Mouse (Mus musculus): ENCODE measurements around the gene Med21. TPM values are rescaled to one million over a fixed set of nuclear protein-coding genes. Genes with fewer than 3 reads are reported as not detected.

Gene Med21
- polyA plus RNA-seq, 1 experiment from 2014 or later: 121 TPM

GRCm38 (mm10) chr6:146630961-146631360 lies 11.4 kb upstream of the Med21 start:
- no peak for ATAC-seq (ENCODE audit: low FRiP score, low read depth)
- 86% methylated on average over 4 of the region's 4 CpGs for WGBS
- no peaks in the 10 kb centered on the region for H3K36me3 ChIP-seq
- H3K4me2 ChIP-seq (replicated peaks): no peak overlapping the region
- no peaks in the 10 kb centered on the region for H3K9me3 ChIP-seq
- no peak overlapping the region for H3K4me3 ChIP-seq
- H3K27ac ChIP-seq (replicated peaks): no peak overlapping the region
- no peak overlapping the region for H3K9ac ChIP-seq (replicated peaks)
- no peaks in the 10 kb centered on the region for H3K27me3 ChIP-seq
- peaks cover 19% of the 10 kb centered on the region for H3K4me1 ChIP-seq

- no peak overlapping the region for H3K4me2 ChIP-seq (replicated peaks)
- no peak overlapping the region for H3K9ac ChIP-seq (replicated peaks)
- no peak overlapping the region for H3K27ac ChIP-seq (replicated peaks)
- H3K27me3 ChIP-seq: no peaks in the 10 kb centered on the region
- no peak overlapping the region for H3K4me3 ChIP-seq
- H3K36me3 ChIP-seq: no peaks in the 10 kb centered on the region
- no peaks in the 10 kb centered on the region for H3K9me3 ChIP-seq
- no peak for ATAC-seq (ENCODE audit: low FRiP score, low read depth)
- WGBS: 79% methylated on average over 8 of the region's 8 CpGs
- peaks cover 19% of the 10 kb centered on the region for H3K4me1 ChIP-seq
These were observed 10.5 kb upstream of the Med21 start for GRCm38 (mm10) chr6:146631847-146632246.

- Histone ChIP-seq H3K36me3 (no peaks in the 10 kb centered on the region), H3K4me3 (no peak overlapping the region), H3K9me3 (no peaks in the 10 kb centered on the region), H3K4me1 (peaks cover 19% of the 10 kb centered on the region), H3K27me3 (no peaks in the 10 kb centered on the region), H3K9ac (replicated peaks) (no peak overlapping the region), H3K4me2 (replicated peaks) (no peak overlapping the region), H3K27ac (replicated peaks) (no peak overlapping the region)
- WGBS: 76% methylated on average over 9 of the region's 9 CpGs
- ATAC-seq (ENCODE audit: low FRiP score, low read depth): no peak
These were observed 9.9 kb upstream of the Med21 start for GRCm38 (mm10) chr6:146632403-146632802.

GRCm38 (mm10) chr6:146633097-146633496 lies 9.2 kb upstream of the Med21 start:
- Histone ChIP-seq H3K27me3 (no peaks in the 10 kb centered on the region), H3K9me3 (no peaks in the 10 kb centered on the region), H3K9ac (replicated peaks) (no peak overlapping the region), H3K27ac (replicated peaks) (no peak overlapping the region), H3K4me3 (peak overlapping the region; percentile 68; the same call in 1 of the 2 replicates), H3K4me1 (peaks cover 18% of the 10 kb centered on the region), H3K36me3 (no peaks in the 10 kb centered on the region), H3K4me2 (replicated peaks) (peak overlapping the region; percentile 67)
- 0 out of 2 replicates have a peak, but pooled peaks have one; percentile 3 for ATAC-seq (ENCODE audit: low FRiP score, low read depth)
- 43% methylated on average over 8 of the region's 8 CpGs for whole genome bisulfite sequencing

GRCm38 (mm10) chr6:146633629-146634014 lies 8.7 kb upstream of the Med21 start:
- WGBS: 15% methylated on average over 14 of the region's 14 CpGs
- Histone ChIP-seq H3K4me2 (replicated peaks) (peak overlapping the region; percentile 67), H3K9me3 (no peaks in the 10 kb centered on the region), H3K4me1 (peaks cover 13% of the 10 kb centered on the region), H3K9ac (replicated peaks) (peak overlapping the region; percentile 76), H3K36me3 (no peaks in the 10 kb centered on the region), H3K27ac (replicated peaks) (peak overlapping the region; percentile 77; the same call in 1 of the 2 replicates), H3K27me3 (no peaks in the 10 kb centered on the region), H3K4me3 (peak overlapping the region; percentile 68)
- ATAC-seq (ENCODE audit: low FRiP score, low read depth): peak; percentile 21; the same call in 1 of the 2 replicates

- Histone ChIP-seq H3K36me3 (no peaks in the 10 kb centered on the region), H3K27me3 (no peaks in the 10 kb centered on the region), H3K4me2 (replicated peaks) (peak overlapping the region; percentile 67), H3K9ac (replicated peaks) (peak overlapping the region; percentile 76), H3K9me3 (no peaks in the 10 kb centered on the region), H3K4me1 (peaks cover 13% of the 10 kb centered on the region), H3K4me3 (peak overlapping the region; percentile 68), H3K27ac (replicated peaks) (peak overlapping the region; percentile 77)
- peak; percentile 96 for ATAC-seq (ENCODE audit: low FRiP score, low read depth)
- WGBS: under 1% methylated on average over 82 of the region's 82 CpGs
These were observed 8.2 kb upstream of the Med21 start for GRCm38 (mm10) chr6:146634015-146634722.

GRCm38 (mm10) chr6:146634759-146635606 lies 7.4 kb upstream of the Med21 start:
- Histone ChIP-seq H3K4me3 (peak overlapping the region; percentile 68), H3K4me2 (replicated peaks) (peak overlapping the region; percentile 67), H3K9me3 (no peaks in the 10 kb centered on the region), H3K36me3 (no peaks in the 10 kb centered on the region), H3K4me1 (peaks cover 13% of the 10 kb centered on the region), H3K27ac (replicated peaks) (no peak overlapping the region), H3K27me3 (no peaks in the 10 kb centered on the region), H3K9ac (replicated peaks) (no peak overlapping the region)
- WGBS: 65% methylated on average over 4 of the region's 4 CpGs
- no peak for ATAC-seq (ENCODE audit: low FRiP score, low read depth)

GRCm38 (mm10) chr6:146636482-146636881 lies 5.9 kb upstream of the Med21 start:
- no peak overlapping the region for H3K4me3 ChIP-seq
- no peaks in the 10 kb centered on the region for H3K36me3 ChIP-seq
- H3K9me3 ChIP-seq: no peaks in the 10 kb centered on the region
- WGBS: 92% methylated on average over 5 of the region's 5 CpGs
- no peaks in the 10 kb centered on the region for H3K27me3 ChIP-seq
- H3K27ac ChIP-seq (replicated peaks): no peak overlapping the region
- no peak for ATAC-seq (ENCODE audit: low FRiP score, low read depth)
- H3K9ac ChIP-seq (replicated peaks): no peak overlapping the region
- peaks cover 13% of the 10 kb centered on the region for H3K4me1 ChIP-seq
- no peak overlapping the region for H3K4me2 ChIP-seq (replicated peaks)

GRCm38 (mm10) chr6:146640068-146640965 lies 2.0 kb upstream of the Med21 start:
- Histone ChIP-seq H3K36me3 (no peaks in the 10 kb centered on the region), H3K27ac (replicated peaks) (no peak overlapping the region), H3K4me2 (replicated peaks) (no peak overlapping the region), H3K27me3 (no peaks in the 10 kb centered on the region), H3K9me3 (no peaks in the 10 kb centered on the region), H3K9ac (replicated peaks) (no peak overlapping the region), H3K4me3 (no peak overlapping the region), H3K4me1 (peaks cover 10% of the 10 kb centered on the region)
- WGBS: 89% methylated on average over 7 of the region's 7 CpGs
- ATAC-seq (ENCODE audit: low FRiP score, low read depth): no peak

- Histone ChIP-seq H3K27ac (replicated peaks) (no peak overlapping the region), H3K36me3 (no peaks in the 10 kb centered on the region), H3K27me3 (no peaks in the 10 kb centered on the region), H3K4me3 (no peak overlapping the region), H3K9ac (replicated peaks) (no peak overlapping the region), H3K4me2 (replicated peaks) (no peak overlapping the region), H3K9me3 (no peaks in the 10 kb centered on the region), H3K4me1 (peaks cover 10% of the 10 kb centered on the region)
- WGBS: 86% methylated on average over 6 of the region's 6 CpGs
- no peak for ATAC-seq (ENCODE audit: low FRiP score, low read depth)
These were observed 1.4 kb upstream of the Med21 start for GRCm38 (mm10) chr6:146640991-146641390.

GRCm38 (mm10) chr6:146641621-146642210 lies 631 bp upstream of the Med21 start:
- Histone ChIP-seq H3K4me2 (replicated peaks) (peak overlapping the region; percentile 81), H3K27me3 (no peaks in the 10 kb centered on the region), H3K4me1 (peaks cover 10% of the 10 kb centered on the region), H3K36me3 (no peaks in the 10 kb centered on the region), H3K9ac (replicated peaks) (no peak overlapping the region), H3K27ac (replicated peaks) (no peak overlapping the region), H3K9me3 (no peaks in the 10 kb centered on the region), H3K4me3 (peak overlapping the region; percentile 87)
- WGBS: 73% methylated on average over 11 of the region's 11 CpGs
- ATAC-seq (ENCODE audit: low FRiP score, low read depth): peak; percentile 16; the same call in 1 of the 2 replicates
